Mouse (Mus musculus) intestine, embryonic 14.5 days (tissue): ENCODE measurements around the gene Cox4i1. TPM values are rescaled to one million over a fixed set of nuclear protein-coding genes. Genes with fewer than 3 reads are reported as not detected.
A peak's percentile ranks its signal among the peaks of the same experiment; 100 is the strongest.

ENCODE experiments used
- ATAC-seq: fragments of 200-750 bp; cut with Nextera tagmentation; replicated peaks from 2 replicates; pipeline ENCODE4 v1.8.0; 2017; ENCODE audit warnings: low read depth, moderate number of reproducible peaks, moderate TSS enrichment, moderate library complexity; ENCODE audit not compliant: low FRiP score, low TSS enrichment
- DNase-seq: peaks from one replicate; pipeline ENCODE4 v3.0.0-alpha.2; 2018; ENCODE audit warnings: low spot score
- H3K27ac ChIP-seq: fragments of 300-500 bp; sonication (generic); 2 replicates; pipeline ENCODE4 v1.5.1; 2014; ENCODE audit warnings: low read depth, mild to moderate bottlenecking, control low read depth
- H3K27me3 ChIP-seq: fragments of 300-500 bp; sonication (generic); replicated peaks from 2 replicates; pipeline ENCODE4 v1.6.1; 2014; ENCODE audit warnings: low read length, control low read depth; ENCODE audit not compliant: control insufficient read depth, insufficient read depth
- H3K36me3 ChIP-seq: fragments of 300-500 bp; sonication (generic); 2 replicates; pipeline ENCODE4 v1.6.1; 2014; ENCODE audit warnings: low read length, control low read depth; ENCODE audit not compliant: control insufficient read depth, insufficient read depth
- H3K4me1 ChIP-seq: fragments of 300-500 bp; sonication (generic); replicated peaks from 2 replicates; pipeline ENCODE4 v1.6.1; 2014; ENCODE audit warnings: low read length, control low read depth, mixed read lengths; ENCODE audit not compliant: control insufficient read depth, insufficient read depth
- H3K4me2 ChIP-seq: fragments of 300-500 bp; sonication (generic); 2 replicates; pipeline ENCODE4 v1.6.1; 2014; ENCODE audit warnings: low read length
- H3K4me3 ChIP-seq: fragments of 300-500 bp; sonication (generic); 2 replicates; pipeline ENCODE4 v1.5.1; 2014; ENCODE audit warnings: low read depth, low read length, control low read depth, mixed read lengths
- H3K9ac ChIP-seq: fragments of 300-500 bp; sonication (generic); 2 replicates; pipeline ENCODE4 v1.6.1; 2014; ENCODE audit warnings: mild to moderate bottlenecking, low read length
- H3K9me3 ChIP-seq: fragments of 300-500 bp; sonication (generic); 2 replicates; pipeline ENCODE4 v1.6.1; 2016; ENCODE audit warnings: low read length, control low read depth; ENCODE audit not compliant: control insufficient read depth
- WGBS: fragments of 180-500 bp; shearing (Covaris S2); extraction: QIAGEN DNeasy Blood & Tissue Kit; methylation state at CpG from one replicate; pipeline ENCODE4 v1.1.7; 2014; 5-methylcytosine and 5-hydroxymethylcytosine counted together
- polyA plus RNA-seq: library from polyadenylated mRNA; unstranded; fragments of >200 nt; fragmentation: Nextera tagmentation; extraction: Ambion mirVana; gene quantifications from 2 replicates; pipeline ENCODE4 v1.2.1, GENCODE M21; 2014

The Cox4i1 gene
- polyA plus RNA-seq, 1 experiment from 2014 or later, result 1,281 TPM

DNA sequence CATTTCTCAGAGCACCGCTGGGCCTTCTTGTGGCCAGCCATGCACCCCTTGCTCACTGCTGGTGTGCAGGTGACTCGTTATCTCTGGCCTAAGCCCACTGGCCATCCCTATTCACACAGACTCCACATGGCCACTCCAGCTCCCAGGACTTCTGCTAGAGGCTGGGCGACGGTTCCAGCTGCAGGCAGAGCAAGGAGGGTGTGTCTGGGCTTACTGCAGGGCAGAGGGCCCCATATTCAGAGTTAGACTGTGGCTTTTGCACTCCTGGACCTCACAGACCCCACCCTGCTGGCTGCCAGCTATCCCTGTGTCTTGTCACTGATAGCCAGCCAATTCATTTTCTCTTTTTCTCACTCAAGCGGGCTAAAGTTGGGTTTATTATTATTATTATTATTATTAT lies 16.1 kb downstream of the Cox4i1 start:
- WGBS, result 58% methylated on average over 5 of the region's 5 CpGs
- no peak overlapping the region for H3K4me2 ChIP-seq
- no peak for ATAC-seq

DNA sequence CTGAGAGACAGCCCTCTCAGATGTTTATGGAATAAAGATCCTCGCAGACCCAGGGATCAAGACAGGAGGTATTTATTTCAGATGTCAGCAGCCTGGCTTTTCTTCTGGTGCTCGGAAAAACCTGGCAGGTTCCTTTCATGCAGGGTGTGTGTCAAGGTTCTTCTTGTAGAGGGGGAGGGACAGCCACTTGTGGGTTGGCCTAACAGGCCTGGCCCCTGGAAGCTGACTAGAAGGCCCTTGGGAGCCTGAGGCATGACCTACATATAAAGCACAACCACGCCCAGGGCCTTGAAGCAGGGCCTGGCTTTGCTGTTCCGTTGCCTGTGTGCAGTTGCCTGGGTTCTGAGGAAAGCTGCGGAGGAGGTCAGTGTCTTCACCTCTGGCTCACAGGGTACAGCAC lies 17.1 kb downstream of the Cox4i1 start:
- Histone ChIP-seq H3K27me3 (no peaks in the 10 kb centered on the region), H3K4me1 (peaks cover 25% of the 10 kb centered on the region), H3K9me3 (no peaks in the 10 kb centered on the region), H3K36me3 (no peaks in the 10 kb centered on the region), H3K4me3 (no peak overlapping the region), H3K9ac (no peak overlapping the region), H3K4me2 (no peak overlapping the region), H3K27ac (peak overlapping the region; percentile 72)
- 0 out of 2 replicates have a peak, but pooled peaks have one; percentile 25 for ATAC-seq
- peak; percentile 61 for DNase-seq
- WGBS, result 36% methylated on average over 5 of the region's 5 CpGs

More for the DNA sequence above, 16.1 kb downstream of the Cox4i1 start:
- Histone ChIP-seq H3K4me1 (peaks cover 24% of the 10 kb centered on the region), H3K9me3 (no peaks in the 10 kb centered on the region), H3K27ac (no peak overlapping the region), H3K36me3 (no peaks in the 10 kb centered on the region), H3K9ac (no peak overlapping the region), H3K4me3 (no peak overlapping the region), H3K27me3 (no peaks in the 10 kb centered on the region)
- no peak for DNase-seq

DNA sequence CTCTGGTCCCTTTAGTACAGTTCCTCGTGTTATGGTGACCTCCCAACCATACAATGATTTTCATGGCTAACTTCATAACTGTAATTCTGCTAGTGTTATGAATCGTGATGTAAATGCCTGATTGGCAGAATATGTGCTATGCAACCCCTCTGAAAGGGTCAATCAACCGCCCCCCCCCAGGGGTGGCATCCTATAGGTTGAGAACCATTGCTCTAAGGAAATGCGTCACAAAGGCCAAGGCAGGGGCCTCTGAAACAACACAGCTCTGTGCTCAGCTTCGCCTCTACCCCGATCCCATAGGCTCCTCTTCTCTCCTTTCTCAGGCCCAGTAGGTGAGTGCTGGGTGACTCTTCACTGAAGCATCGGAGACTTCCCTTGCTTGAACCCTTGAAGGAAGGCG lies 17.6 kb downstream of the Cox4i1 start:
- Histone ChIP-seq H3K9ac (no peak overlapping the region), H3K27me3 (no peaks in the 10 kb centered on the region), H3K4me3 (no peak overlapping the region), H3K4me2 (no peak overlapping the region), H3K9me3 (no peaks in the 10 kb centered on the region), H3K4me1 (peaks cover 25% of the 10 kb centered on the region), H3K27ac (peak overlapping the region; percentile 72), H3K36me3 (no peaks in the 10 kb centered on the region)
- 73% methylated on average over 8 of the region's 8 CpGs for WGBS
- DNase-seq, result no peak
- ATAC-seq, result no peak

DNA sequence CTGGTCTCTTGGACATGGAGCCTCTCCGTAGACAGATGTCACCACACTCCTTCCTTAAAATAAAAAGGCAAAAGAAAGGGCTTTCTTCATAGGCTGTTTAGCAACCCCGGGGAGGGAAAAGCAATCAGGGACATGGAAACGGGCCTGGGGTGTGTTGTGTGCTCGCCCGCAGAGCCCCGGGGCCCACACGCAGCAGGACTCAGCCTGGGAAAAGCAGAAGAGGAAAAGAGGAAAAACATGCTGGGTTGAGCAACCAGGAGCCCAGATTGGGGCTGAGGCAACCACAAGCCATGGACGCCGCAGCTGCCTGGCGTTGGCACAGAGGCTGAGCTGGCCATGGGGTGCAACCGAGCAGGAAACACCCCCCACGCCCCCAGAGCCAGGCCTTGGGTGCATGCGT lies 18.0 kb downstream of the Cox4i1 start:
- Histone ChIP-seq H3K9me3 (no peaks in the 10 kb centered on the region), H3K4me3 (no peak overlapping the region), H3K9ac (no peak overlapping the region), H3K4me2 (no peak overlapping the region), H3K36me3 (no peaks in the 10 kb centered on the region), H3K27me3 (no peaks in the 10 kb centered on the region), H3K4me1 (peaks cover 25% of the 10 kb centered on the region), H3K27ac (peak overlapping the region; percentile 72; the same call in 1 of the 2 replicates)
- DNase-seq (no peak), ATAC-seq (no peak)
- 82% methylated on average over 13 of the region's 13 CpGs for WGBS

DNA sequence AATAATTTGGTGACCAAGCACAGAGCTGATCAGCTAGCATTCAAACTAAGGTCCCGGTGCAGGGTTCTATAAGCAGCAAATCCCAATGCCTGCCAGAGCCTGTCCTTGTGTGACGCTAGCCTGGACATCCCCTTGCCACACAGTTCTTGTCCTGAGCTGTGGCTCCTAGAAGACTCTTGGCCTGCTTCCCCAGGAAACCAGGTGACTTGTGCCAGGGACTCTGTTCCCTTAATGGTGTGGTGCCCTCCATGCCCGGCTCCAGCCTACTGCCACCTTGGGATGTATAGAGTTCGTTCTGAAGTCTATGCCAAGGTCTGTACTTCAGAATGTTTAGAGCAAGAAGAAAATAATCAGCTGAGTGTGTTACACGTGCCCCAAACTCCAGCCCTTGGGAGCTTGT lies 18.6 kb downstream of the Cox4i1 start:
- no peaks in the 10 kb centered on the region for H3K27me3 ChIP-seq
- H3K9me3 ChIP-seq, result no peaks in the 10 kb centered on the region
- H3K36me3 ChIP-seq, result no peaks in the 10 kb centered on the region
- no peak for DNase-seq
- H3K9ac ChIP-seq, result no peak overlapping the region
- H3K27ac ChIP-seq, result no peak overlapping the region
- no peak overlapping the region for H3K4me2 ChIP-seq
- ATAC-seq, result no peak
- WGBS, result 78% methylated on average over 5 of the region's 5 CpGs
- H3K4me3 ChIP-seq, result no peak overlapping the region
- H3K4me1 ChIP-seq, result peaks cover 25% of the 10 kb centered on the region

DNA sequence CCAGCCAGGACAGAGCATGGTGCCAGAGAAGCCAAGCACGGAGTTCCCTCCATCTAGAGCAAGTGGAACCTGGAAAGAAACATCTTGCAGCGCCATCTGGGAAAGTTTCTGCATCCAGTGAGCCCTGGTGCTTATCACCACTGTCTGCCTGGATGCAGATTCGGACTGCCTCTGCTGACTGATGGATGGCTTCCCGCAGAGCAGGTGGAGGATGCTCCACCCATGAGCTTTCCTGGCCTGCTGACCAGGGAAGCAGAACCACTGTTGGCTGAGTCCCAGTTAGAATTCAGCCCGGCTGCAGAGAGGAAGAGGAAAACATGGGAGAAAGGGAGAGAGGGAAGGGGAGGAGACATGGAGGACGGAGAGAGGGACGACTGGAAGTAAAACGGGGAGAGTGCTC lies 19.8 kb downstream of the Cox4i1 start:
- Histone ChIP-seq H3K9ac (no peak overlapping the region), H3K27me3 (no peaks in the 10 kb centered on the region), H3K27ac (no peak overlapping the region), H3K4me3 (no peak overlapping the region), H3K4me1 (peaks cover 27% of the 10 kb centered on the region), H3K36me3 (no peaks in the 10 kb centered on the region), H3K4me2 (no peak overlapping the region), H3K9me3 (no peaks in the 10 kb centered on the region)
- DNase-seq (no peak), ATAC-seq (no peak)
- 56% methylated on average over 8 of the region's 8 CpGs for WGBS

DNA sequence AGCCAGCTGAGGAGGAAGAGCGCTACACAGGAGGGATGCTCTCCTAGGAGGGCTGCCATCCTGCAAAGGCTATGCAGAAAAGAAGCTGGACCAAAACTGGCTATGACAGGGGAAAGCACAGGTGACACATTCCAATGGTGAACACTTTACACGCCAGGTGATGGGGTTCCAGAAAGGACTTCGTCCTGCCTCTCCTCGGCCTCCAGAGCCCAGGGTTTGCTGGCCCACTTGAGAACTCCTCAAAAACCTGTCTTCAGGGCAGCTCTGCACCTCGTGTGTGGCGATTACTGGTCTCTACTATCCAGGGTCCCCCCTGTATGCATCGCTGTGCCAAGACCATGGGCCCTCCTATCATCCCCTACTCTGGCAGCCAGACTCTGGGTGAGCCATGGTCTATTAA lies 20.5 kb downstream of the Cox4i1 start:
- no peak overlapping the region for H3K4me2 ChIP-seq
- no peaks in the 10 kb centered on the region for H3K27me3 ChIP-seq
- H3K36me3 ChIP-seq, result no peaks in the 10 kb centered on the region
- H3K4me3 ChIP-seq, result no peak overlapping the region
- no peak overlapping the region for H3K27ac ChIP-seq
- no peaks in the 10 kb centered on the region for H3K9me3 ChIP-seq
- H3K9ac ChIP-seq, result no peak overlapping the region
- DNase-seq (no peak), ATAC-seq (no peak)
- WGBS, result 84% methylated on average over 7 of the region's 7 CpGs
- peaks cover 29% of the 10 kb centered on the region for H3K4me1 ChIP-seq

DNA sequence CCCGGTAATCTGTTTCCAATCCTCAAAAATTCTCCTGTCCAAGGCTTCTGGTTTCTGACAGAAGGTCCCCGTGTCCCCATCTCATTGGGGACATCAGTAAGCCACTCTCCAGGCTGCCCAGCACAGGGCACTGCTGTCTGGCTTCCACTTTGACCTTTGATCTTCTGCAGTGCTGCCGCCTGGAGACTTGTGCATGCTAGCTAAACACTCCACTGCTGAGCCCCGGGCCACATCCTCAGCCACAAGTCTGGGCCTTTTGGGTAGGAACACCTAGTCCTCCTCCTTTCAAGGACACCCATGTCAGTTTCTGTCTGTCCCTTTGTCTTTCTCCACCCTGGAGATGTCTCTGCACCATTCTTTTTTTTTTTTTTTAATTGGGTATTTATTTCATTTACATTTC lies 24.9 kb downstream of the Cox4i1 start:
- Histone ChIP-seq H3K4me2 (no peak overlapping the region), H3K27me3 (no peaks in the 10 kb centered on the region), H3K27ac (no peak overlapping the region), H3K4me3 (no peak overlapping the region), H3K9me3 (no peaks in the 10 kb centered on the region), H3K4me1 (peaks cover 43% of the 10 kb centered on the region), H3K36me3 (no peaks in the 10 kb centered on the region), H3K9ac (no peak overlapping the region)
- ATAC-seq (no peak), DNase-seq (no peak)
- WGBS, result 47% methylated on average over 4 of the region's 4 CpGs

DNA sequence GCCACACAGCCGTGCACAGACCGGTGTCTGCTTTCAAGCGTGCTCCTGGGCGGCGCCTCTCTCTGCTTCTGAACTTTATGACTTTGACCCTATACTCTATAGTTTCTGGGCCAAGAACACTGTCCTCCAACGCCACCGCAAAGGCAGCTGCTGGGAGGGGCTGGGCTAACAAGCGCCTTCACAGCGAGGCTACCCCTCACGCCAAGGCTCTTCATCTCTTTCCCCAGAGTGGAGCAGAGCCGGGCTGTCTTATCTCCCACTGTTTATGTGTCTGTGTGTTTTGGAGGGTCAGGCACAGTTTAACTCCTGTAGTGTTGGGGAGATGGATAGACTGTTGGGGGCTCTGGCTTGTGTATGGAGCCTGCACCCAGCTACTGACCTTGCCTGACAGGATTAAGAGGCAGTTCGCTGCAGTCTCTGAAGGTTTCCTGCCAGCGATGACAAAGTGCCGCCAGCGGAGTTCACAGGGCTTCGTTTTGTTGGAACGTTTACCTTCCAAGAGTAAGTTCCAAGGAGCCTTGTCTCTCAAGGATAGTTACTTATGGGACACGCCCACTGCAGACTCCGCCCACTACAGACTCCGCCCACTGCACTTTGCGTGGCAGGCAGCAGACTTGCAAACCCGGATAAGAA lies 26.0 kb downstream of the Cox4i1 start:
- DNase-seq (peak; percentile 90), ATAC-seq (peak; percentile 88)
- Histone ChIP-seq H3K9me3 (no peaks in the 10 kb centered on the region), H3K36me3 (no peaks in the 10 kb centered on the region), H3K4me3 (no peak overlapping the region), H3K9ac (no peak overlapping the region), H3K27ac (peak overlapping the region; percentile 73), H3K4me1 (peaks cover 51% of the 10 kb centered on the region), H3K4me2 (peak overlapping the region; percentile 30), H3K27me3 (no peaks in the 10 kb centered on the region)
- 9% methylated on average over 22 of the region's 22 CpGs for WGBS
